Mouse (Mus musculus): Measurements from ENCODE around the gene Npas3.

Gene Npas3

DNA sequence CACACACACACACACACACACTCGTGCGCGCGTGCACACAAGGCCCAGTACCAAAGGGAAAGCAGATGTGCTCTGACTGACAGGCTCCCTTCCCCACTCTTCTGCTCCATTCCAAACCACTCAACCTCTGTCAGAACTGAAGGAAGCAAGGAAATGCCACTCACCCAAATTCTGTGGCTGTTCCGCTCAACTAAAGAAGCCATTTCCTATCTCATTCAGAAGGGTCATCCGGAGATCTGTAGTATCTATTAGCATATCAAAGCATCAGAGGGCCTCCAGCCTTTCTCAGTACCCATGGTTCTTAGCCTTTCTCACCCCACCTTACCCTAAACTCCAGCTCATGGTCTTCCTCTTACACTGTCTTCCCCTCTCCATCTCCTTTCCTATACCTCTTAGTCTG is 854.0 kb downstream of the Npas3 start:
- DNase-seq (ENCODE audit: extremely low read depth, low read depth, low spot score), result no peak

DNA sequence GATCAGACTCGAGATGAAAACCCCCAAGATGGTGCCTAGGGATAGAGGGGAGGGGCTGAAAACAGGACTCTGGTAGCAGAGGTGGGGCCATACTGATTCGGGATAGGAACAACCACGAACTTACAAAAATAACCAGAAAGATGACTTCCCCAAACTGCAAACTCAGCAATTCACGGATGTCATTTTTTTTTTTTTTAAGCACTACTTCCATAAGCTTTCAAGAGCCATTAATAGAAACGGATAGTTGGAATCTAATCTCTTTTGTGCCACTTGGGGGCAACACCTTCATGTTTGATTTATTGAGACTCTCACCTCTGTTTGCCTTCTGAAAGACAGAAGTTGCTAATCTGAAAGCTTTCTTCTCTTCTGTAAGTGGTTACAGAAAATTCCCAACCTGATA is 857.1 kb downstream of the Npas3 start:
- DNase-seq (ENCODE audit: extremely low read depth, low read depth, low spot score), result no peak

DNA sequence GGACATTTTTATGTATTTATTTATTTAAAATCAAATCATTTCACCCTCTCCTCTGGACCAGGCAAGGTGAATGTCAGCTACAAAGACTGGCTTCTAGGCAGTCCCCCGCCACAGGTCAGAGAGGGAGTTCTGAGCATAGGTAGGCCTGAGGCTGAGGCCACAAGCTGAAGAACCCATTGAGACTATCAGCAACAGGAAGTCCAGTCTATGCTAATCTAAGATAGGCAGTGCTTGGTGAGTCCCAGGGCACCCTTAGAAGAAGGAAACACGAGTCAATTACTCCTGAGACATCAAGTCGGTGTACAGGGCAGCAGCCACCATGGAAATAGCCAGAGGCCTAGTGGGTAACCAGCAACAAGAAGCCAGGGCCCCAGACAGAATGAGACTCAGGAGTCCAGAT is 857.5 kb downstream of the Npas3 start:
- no peak for DNase-seq (ENCODE audit: extremely low read depth, low read depth, low spot score)

DNA sequence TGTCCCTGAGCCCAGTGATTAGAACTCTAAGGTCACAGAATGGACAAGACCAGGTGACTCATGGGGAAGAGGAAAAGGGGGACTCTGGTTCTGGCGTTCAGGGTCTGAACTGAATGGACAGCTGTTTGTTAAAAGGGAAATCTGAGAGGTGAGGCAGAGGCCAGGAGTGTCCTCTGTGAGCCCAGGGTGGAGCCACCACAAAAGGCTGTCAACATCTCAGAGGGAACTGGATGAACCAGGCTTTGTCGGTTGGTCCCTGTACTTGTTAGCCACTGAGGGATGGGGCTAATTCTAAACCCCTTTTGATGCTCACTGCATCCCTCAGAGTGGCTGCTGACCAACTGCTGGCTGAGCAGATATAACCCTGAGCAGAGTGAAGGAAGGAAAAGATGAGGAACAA is 861.9 kb downstream of the Npas3 start:
- no peak for DNase-seq (ENCODE audit: extremely low read depth, low read depth, low spot score)

DNA sequence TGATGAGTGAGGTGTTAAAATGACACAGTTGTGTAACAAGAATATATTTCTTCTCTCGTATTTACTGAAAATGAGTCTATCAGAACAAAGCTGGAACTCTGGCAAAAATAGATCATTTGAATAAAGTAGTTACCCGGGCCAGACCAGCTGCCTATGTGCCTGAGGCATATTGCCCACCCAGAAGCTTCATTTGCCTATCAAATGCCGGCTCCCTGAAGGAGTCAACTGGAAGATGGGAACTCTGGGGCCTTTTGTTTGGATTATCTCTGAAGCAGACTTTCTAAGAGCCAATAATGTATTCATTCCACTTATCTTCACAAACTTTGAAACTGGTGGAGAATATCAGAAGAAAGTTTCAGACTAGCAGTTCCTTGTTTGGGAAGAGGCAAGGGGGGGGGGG is 862.5 kb downstream of the Npas3 start:
- DNase-seq (ENCODE audit: extremely low read depth, low read depth, low spot score), result no peak

DNA sequence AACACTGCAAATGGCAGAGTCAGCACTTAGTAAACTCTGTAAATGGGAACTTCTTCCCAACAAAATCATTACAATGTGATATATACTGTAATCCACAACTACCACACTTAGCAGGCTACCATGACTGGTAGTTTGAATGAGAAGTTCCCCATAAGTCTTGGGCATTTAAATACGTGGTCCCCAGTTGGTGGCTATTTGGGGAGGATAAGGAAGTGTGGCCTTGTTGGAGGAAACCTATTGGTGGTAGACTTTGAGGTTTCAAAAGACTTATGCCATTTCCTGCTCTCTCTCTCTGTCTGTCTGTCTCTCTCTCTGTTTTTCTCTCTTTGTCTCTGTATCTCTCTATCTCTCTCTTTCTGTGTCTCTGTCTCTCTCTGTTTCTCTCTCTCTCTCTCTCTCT is 871.9 kb downstream of the Npas3 start:
- no peak for DNase-seq (ENCODE audit: extremely low read depth, low read depth, low spot score)

DNA sequence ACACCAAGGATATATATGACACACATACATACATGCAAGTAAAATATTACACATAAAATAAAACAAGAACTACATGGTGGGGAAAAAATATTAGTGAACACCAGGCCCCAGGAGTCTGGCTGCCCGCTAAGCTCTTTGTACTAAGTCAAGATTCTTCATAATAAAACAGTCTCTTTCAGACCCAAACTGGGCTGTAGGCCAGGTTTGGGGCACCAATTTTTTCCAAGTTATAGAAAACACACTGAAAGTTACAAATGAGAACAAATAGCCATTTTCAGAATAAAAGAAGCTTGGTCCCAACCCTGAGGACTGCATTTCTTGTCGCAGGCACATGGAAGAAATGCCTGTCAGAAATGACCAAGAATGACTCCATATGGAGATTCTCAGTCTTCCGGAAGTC is 872.8 kb downstream of the Npas3 start:
- DNase-seq (ENCODE audit: extremely low read depth, low read depth, low spot score), result no peak
